Mouse (Mus musculus): ENCODE results near the gene Utrn. TPM values are rescaled to one million over a fixed set of nuclear protein-coding genes. Genes with fewer than 3 reads are reported as not detected.
A peak's percentile ranks its signal among the peaks of the same experiment; 100 is the strongest.

The Utrn gene
- total RNA-seq, 2 experiments from 2014 or later, result 67.1 to 69.4 TPM

- no peak for DNase-seq (ENCODE audit: low spot score)
- intact Hi-C loops (cut with DNase I), result no loop called here
These were observed 155.8 kb downstream of the Utrn start for GRCm38 (mm10) chr10:12713236-12713855.

DNA sequence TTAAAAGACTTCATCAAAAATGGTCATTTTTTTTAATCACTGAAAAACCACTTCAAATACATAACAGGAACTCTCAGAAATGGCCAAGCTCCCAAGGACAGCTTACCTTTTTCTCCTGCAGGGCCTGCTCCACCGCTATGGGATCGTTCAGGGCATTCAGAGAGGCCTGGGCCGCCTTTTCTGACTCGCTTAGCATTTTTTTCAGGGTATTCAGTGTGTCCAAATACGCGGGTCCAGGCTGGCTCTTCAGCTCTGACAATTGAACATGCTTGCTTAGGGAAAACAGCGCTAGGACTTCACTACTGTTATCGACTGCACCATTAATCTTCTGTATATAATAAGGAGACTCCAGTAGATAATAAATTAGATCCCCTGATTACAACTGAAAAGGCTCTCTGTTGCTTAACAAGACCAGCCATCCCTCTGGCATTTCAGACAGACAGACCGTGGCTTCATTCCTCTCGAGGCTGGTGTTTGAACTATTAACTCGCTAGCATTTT, 157.8 kb downstream of the Utrn start:
- intact Hi-C loops (cut with DNase I), result no loop called here
- no peak for DNase-seq (ENCODE audit: low spot score)

DNA sequence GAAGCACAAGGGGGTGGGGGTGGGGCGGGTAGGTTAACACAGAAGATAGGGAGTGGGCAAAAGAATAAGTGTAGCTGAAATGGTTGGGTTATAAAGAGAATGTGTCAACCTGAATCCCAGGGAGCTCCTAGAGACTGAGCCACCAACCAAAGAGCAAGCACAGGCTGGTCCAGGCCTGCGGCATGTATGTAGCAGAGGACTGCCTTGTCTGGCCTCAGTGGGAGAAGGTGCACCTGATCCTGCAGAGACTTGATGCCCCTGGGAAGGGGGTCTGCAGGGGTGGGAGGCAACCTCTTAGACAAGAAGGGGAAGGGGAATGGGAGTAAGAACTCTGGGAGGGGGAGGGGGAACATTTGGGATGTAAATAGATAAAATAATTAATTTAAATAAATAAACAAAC, 162.6 kb downstream of the Utrn start:
- no peak for DNase-seq (ENCODE audit: low spot score)
- intact Hi-C loops (cut with DNase I), result no loop called here

GRCm38 (mm10) chr10:12705990-12706389, 163.2 kb downstream of the Utrn start:
- DNase-seq (ENCODE audit: low spot score), result no peak
- intact Hi-C loops (cut with DNase I), result no loop called here

- no peak for DNase-seq (ENCODE audit: low spot score)
- intact Hi-C loops (cut with DNase I), result no loop called here
These were observed 164.9 kb downstream of the Utrn start for GRCm38 (mm10) chr10:12704290-12704689.

GRCm38 (mm10) chr10:12703526-12703925, 165.6 kb downstream of the Utrn start:
- intact Hi-C loops (cut with DNase I), result no loop called here
- no peak for DNase-seq (ENCODE audit: low spot score)

GRCm38 (mm10) chr10:12702140-12702539, 167.0 kb downstream of the Utrn start:
- DNase-seq (ENCODE audit: low spot score), result no peak
- intact Hi-C loops (cut with DNase I), result no loop called here

DNA sequence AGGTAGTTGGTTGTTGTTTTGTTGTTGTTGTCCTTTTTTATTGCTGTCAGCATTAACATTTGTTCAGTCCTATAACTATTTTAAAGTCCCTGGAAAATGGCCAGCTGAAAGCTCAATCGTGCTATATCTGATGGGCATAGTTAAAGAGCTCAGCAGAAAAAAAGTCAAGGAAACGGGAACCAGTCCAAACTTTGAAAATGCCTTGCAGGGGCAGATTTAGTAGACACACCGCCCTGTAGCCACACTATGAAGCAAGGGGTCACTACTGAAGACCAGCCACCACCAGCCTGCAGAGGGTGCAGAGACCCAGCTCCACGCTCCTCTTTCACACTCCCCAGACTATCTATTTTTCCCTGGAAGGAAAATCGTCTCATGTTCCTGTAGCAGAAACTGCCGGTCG, 167.5 kb downstream of the Utrn start:
- no peak for DNase-seq (ENCODE audit: low spot score)
- intact Hi-C loops (cut with DNase I), result no loop called here

DNA sequence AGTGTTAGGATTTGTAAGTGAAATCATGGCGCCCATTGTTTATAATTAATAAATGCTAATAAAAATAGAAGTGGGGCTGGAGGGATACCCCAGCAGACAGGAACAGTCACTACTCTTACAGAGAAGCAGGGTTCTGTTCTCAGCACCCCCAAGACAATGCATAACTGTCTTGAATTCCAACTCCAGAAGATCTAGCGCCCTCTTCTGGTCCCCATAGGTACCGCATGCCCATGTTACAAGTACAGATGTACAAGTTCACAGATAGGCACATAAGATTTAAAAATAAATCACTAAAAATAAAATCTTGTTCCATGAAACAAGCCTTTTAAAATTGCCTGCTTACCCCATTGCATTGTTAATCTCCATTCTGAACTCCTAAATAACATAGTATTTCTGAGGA, 168.6 kb downstream of the Utrn start:
- DNase-seq (ENCODE audit: low spot score), result no peak
- intact Hi-C loops (cut with DNase I), result no loop called here

DNA sequence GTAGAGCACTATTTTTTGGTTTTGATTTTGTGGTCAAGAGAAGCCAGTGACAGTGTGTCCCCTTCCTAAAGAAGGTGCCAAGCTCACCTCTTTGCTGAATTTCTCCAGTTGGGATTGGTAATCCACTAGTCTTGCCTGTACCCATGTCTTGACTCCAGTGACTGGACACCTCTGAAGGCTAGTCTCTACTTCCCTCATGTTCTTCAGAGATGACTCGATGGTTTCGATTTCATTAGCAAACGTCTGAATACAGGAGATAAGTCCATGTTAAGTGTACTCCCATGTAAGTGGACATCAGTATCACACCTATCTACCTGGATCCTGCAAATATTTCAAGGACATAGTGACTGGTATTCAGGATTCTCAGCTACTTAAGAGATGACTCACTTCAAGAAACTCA, 171.3 kb downstream of the Utrn start:
- intact Hi-C loops (cut with DNase I), result no loop called here

GRCm38 (mm10) chr10:12696704-12697103, 172.5 kb downstream of the Utrn start:
- no peak for DNase-seq (ENCODE audit: low spot score)
- intact Hi-C loops (cut with DNase I), result no loop called here

More for the DNA sequence above, 171.3 kb downstream of the Utrn start:
- DNase-seq (ENCODE audit: low spot score), result no peak

DNA sequence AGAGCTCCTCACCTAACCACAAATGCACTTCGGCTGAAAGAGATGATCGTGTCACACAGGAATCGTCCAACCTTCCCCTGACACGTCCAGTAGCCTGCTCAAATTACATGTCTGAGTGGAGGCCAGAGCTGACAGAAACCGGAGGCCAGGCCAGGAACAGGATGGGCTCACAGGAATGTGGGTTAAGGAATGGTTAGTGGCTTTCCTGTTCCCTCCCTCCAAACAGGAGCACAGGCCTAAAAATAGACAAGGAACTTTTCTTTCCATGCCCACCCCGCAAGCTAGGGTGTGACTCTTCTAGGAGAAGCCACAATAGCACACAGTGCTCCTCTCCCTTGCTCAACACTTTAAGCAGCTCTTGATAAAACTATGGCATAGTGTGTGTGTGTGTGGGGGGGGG, 174.4 kb downstream of the Utrn start:
- intact Hi-C loops (cut with DNase I), result loop anchor here (5.0 kb wide), 2 partner anchors 173 to 303 kb away; partner anchors contain the start of gene Utrn
- DNase-seq (ENCODE audit: low spot score), result peak; percentile 10

DNA sequence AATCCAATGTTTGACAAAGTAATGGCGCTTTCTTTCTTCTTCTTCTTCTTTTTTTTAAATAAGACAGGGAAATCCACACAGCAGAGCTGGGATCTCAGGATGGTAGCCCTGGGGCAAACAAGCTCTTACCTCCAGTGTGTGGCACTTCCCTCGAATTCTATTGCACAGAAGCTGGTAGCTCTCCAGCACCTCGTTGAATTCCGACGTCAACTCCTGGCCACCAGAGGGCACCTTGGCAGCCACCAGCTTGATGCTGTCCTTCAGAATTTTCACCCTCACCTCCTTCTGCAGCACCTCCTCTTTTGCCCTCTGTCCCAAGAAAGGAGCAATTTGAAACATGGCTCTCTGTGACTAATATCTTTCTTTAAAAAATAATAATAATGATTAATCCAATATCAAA, 178.6 kb downstream of the Utrn start:
- intact Hi-C loops (cut with DNase I), result loop anchor here (5.0 kb wide), 2 partner anchors 177 to 307 kb away; partner anchors contain the start of gene Utrn

DNA sequence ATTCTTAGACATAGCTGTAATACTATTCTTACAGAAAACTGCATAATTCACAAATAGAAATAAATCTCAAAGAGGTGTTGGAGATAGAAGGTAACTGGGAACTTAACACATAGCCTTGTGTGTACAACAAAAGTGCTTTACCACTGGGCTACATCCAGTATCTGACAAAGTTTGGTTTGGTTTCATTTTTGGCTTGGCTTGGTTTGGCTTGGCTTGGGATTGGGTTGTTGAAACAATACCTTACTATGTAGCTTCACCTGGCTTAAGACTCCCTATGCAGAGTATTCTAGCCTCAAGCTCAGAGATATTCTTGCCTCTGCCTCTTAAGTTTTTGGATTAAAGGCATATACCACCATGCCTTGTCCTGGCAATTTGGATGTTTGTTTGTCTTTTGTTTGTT, 183.5 kb downstream of the Utrn start:
- intact Hi-C loops (cut with DNase I), result no loop called here
- no peak for DNase-seq (ENCODE audit: low spot score)

More for the DNA sequence above, 178.6 kb downstream of the Utrn start:
- peak; percentile 24 for DNase-seq (ENCODE audit: low spot score)

GRCm38 (mm10) chr10:12684018-12684417, 185.1 kb downstream of the Utrn start:
- intact Hi-C loops (cut with DNase I), result no loop called here
- no peak for DNase-seq (ENCODE audit: low spot score)

GRCm38 (mm10) chr10:12673309-12673708, 195.9 kb downstream of the Utrn start:
- intact Hi-C loops (cut with DNase I), result no loop called here
- no peak for DNase-seq (ENCODE audit: low spot score)

GRCm38 (mm10) chr10:12671608-12672007, 197.6 kb downstream of the Utrn start:
- DNase-seq (ENCODE audit: low spot score), result no peak
- intact Hi-C loops (cut with DNase I), result no loop called here

GRCm38 (mm10) chr10:12662035-12662434, 207.1 kb downstream of the Utrn start:
- no peak for DNase-seq (ENCODE audit: low spot score)
- intact Hi-C loops (cut with DNase I), result no loop called here

GRCm38 (mm10) chr10:12658023-12658744, 211.0 kb downstream of the Utrn start:
- no peak for DNase-seq (ENCODE audit: low spot score)
- intact Hi-C loops (cut with DNase I), result no loop called here

DNA sequence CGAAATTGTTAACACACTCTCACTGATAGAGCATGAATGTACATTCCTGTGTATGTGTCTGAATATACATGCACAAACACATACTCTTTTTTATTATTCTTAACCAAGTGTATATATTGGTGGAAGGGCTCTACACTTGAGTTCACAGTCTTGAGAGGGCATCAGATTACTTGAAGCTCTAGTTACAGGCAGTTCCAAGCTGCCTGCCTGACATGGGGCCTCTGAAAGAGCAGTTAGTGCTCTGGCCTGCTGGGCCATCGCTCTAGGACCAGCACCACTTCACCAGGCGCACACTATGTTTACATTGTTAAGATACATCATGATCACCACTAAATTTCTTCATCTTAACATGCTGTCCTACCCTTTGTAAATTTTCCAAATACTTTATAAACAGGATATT, 216.2 kb downstream of the Utrn start:
- no peak for DNase-seq (ENCODE audit: low spot score)
- intact Hi-C loops (cut with DNase I), result no loop called here

DNA sequence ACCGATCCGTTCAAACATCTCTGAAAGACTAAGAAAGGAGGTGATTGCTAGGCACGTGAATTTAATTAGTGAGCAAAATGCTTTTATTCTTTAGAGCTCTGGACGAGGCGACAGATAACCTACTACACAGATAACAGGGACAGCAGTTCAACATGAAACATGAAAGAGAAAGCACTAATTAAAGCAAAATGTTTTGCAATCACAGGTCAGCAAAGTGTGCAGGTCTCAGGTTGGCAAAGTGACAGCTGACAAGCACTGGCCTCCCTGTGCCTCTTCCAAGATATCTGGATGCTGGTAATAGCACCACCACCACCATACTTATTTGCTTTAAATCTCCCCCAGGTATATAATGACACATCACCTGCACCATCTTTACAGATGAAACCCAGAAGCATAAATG, 223.0 kb downstream of the Utrn start:
- intact Hi-C loops (cut with DNase I), result no loop called here
- DNase-seq (ENCODE audit: low spot score), result no peak

Measured in heart, postnatal 25 days (tissue).